Mouse (Mus musculus): ENCODE results near the gene Pate2. TPM values are rescaled to one million over a fixed set of nuclear protein-coding genes. Genes with fewer than 3 reads are reported as not detected.
"Not testable (repeated sequence)": the region's sequence is repeated elsewhere in the genome, so short reads cannot be mapped to it uniquely, and the experiment has no call there.

The Pate2 gene
- total RNA-seq, 2 experiments from 2014 or later = 0.30 to 0.38 TPM

DNA sequence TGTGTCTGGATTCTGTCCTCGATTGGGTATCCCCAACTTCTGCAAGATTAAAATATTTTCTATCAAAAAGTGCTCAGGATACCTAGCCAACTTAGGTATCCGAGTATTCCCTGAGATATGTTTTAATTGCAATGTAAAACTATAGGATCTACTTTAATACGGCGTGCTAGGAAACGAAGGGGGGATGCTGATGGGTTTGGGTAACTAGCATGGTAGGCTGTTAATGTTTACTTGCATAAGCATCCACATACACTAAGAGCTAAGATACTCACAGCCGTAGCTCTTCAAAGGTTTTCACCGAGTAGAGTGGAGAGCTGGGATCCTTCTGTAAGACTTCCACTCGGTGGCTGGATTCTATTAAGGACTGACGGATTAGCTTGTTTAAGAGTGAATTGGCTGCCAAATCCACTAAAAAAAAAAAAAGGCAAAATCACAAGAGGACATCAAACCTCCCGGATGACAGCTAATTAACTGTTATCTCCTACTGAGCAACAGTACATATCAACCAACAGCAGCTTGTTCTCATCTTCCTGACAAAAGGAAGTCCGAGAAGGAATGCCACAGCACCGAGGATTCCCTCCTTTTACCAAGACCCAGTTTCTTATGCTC is 13.5 kb upstream of the Pate2 start:
- no peak for DNase-seq (ENCODE audit: low spot score in 2 of 2)

DNA sequence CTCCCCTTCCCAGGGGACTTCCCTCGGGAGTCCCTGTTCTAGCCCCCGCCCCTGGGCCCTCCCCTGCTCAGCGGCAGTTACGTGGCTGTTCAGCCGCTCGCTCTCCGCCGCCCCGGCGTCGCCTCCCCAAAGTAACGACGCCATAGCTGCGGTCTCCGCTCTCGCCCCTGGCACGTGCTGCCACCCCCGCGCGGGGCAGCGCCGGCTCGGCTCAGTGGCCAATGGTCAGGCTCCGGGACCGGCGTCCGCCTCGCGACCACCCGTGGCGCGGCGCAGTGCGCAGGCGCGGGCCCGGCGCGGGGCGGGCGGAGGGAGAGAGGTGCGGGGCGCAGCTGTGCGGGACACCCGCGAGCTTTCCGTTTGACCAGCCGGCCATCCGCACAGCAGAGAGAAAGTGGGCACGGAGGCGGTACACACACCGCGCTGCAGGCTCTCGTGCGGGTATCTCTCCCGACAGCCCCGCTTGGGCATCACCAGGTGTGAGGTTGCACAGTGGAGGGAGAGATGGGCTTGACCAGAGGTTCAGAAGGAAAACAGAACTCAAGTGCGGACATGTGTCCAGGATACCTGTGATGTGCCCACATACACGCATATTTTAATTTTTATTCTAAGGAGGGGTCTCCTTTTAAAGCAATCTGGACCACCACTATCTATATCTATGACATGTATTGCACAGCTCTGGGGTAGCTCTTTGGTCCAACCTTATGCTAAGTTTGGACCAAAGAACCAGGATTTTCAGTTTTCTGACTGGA is 11.7 kb upstream of the Pate2 start, which contains the start of the genes Ddx25 and Pus3:
TSS of gene Ddx25 (minus strand) at position 272 of the 752 bp plus-strand sequence.
TSS of gene Pus3 (plus strand) at position 339 of the 752 bp plus-strand sequence.
- DNase-seq (ENCODE audit: low spot score in 2 of 2) = peak; percentile 20 to 38

DNA sequence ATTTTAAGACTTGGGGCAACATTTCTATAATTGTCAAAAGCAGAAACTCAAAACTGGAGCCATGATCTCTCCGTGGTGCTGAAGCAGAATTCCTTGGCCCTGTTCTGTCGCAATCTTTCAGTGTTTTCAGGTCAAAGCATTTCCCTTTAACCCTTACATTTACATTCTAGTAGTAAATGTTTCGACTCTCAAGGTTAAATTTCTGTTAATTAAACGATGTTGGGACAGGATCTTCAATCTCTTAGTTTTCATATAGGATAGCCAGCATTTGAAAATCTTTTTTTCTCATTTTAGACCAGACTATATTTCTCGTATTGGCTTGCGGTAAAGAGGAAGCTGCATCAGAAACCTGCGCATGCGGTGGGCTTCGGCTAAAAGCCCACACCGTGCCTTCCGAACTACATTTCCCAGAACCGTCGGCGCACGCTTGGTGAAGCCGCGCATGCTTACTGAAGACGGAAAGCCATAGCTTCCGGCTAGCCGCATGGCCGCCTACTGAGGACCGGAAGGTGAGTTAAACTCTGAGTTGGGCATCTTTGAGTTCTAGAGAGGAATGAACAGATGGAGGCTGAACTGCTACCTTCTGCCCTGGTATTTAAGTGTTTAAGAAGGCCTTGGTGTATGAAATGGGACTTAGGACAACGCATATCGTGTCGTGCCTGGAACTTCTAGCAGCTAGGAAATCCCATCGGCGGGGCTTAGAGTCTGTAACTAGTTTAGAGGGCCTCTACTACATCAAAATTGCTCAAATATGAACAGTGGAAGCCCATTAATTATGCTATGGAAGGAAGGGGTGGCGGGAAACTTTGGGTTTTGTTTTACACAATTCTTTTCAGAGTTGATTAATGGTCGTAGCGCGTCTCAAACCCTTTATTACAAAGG is 10.8 kb upstream of the Pate2 start:
- DNase-seq (ENCODE audit: low spot score in 2 of 2) = peak; percentile 60 to 65

DNA sequence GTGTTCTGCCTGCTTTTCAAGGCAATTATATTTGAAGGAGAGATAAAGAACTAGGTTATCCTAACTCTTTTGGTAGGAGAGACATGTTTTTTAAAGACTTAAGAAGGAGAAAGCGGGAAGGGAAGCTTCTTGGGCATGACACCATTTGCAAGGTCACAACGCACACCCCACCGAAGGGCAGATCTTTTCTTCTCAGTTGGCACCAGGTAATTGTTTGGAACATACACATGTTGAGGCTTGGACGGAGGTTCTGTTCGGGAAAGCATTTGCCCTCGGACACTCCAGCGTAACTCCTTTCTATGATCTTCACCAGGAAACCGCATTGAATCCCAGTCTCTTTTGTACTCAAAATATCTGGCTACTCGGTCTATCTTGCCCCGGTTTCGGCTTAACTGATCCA is 9.0 kb upstream of the Pate2 start:
- DNase-seq (ENCODE audit: low spot score in 2 of 2) = no peak

DNA sequence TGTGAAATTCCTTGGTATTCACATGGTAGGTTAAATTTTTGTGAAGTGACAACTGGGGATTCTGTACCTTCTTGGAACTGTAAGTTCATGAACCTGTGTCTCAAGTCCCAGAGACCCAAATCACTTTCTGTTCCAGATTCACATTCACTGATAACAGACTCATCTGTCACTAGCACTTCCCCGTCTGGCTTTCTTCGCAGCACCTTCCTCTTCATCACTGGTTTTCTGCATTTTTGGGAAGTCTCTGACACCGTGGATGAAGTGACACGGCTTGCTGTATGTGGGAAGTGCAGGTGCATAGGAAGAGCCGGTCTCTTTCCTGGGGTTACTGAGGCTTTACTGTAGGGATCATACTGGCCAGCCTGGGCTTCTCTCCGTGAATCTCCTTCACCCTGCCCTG is 8.5 kb upstream of the Pate2 start:
- no peak for DNase-seq (ENCODE audit: low spot score in 2 of 2)

DNA sequence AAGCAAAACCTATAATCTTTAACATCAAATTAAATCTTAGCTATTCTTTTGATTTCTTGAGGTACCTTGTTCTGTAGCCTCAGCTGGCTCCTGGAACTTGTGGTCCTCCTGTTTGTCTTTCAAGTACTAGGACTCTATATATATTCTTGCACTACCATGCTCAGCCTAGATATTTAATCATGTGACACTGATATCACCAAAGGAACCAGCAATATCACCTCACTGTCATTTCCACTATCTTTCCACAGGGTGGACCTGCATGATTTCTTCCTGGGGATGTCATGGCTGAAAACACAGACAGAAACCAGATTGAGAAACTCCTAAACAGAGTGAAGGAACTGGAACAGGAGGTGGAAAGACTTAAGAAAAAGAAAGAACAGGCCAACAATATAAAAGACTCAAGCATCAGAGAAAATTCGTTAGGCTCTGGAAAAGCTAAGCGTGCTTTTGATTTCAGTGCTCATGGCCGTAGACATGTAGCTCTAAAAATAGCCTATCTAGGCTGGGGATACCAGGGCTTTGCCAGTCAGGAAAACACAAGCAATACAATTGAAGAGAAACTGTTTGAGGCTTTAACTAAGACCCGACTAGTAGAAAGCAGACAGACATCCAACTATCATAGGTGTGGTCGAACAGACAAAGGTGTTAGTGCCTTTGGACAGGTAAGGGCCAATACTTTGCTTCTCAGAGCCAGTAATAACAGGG is 5.4 kb upstream of the Pate2 start:
- no peak for DNase-seq (ENCODE audit: low spot score in 2 of 2)

DNA sequence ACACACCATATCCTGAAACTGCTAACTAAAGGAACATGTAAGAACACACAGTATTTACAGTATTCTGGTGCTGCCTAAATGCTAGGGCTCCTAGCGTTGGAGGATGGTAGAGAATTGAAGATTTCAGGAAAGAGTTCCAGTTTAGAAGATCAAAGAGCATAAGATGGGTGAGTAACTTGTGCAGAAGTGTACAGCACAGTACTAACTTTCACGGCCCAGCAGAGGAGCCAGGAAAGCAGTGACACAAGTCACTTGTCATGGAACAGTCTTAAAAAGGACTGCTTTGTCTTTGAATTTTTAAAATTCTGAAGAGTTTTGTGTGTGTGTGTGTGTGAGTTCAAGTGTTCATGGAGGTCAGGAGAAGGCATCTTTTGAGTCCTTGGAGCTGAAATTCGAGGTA is 2.1 kb upstream of the Pate2 start:
- DNase-seq (ENCODE audit: low spot score in 2 of 2) = no peak

DNA sequence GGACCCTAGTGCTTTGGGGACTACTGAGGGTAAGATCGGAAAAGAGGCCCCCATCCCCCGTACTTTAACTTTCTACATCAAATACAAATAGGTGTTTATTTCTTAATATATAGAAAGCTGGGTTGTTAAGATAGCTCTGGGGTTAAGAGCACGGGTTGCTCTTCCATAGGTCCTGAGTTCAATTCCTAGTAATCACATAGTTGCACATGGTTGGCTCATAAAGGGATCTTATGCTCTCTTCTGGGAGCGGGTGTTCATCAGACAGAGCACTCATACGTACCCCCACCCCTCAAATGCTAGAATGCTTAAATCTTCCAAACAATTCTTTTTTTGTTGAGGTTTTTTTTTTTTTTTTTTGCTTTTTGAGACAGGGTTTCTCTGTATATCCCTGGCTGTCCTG is 579 bp downstream of the Pate2 start:
- DNase-seq (ENCODE audit: low spot score in 2 of 2) = no peak

DNA sequence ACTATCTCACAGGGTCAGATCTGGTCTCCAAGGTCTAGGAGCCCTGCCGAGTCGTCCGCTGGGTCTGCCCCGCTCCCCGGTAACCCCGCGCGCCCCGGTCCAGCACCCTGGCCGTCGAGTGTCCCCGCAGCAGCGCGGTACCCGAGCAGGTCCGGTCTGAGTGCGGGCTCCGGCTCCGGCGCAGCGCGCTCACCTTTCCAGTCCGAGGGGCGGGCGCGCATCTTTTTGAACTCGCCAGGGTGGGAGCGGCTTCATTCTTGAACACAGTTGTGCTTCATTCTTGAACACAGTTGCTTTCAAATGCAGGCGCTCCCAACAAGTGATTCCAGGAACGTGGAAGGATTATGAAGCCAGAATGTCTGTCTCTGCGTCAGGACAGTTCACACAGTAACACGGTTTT is 4.3 kb downstream of the Pate2 start:
- no peak for DNase-seq (ENCODE audit: low spot score in 2 of 2)

DNA sequence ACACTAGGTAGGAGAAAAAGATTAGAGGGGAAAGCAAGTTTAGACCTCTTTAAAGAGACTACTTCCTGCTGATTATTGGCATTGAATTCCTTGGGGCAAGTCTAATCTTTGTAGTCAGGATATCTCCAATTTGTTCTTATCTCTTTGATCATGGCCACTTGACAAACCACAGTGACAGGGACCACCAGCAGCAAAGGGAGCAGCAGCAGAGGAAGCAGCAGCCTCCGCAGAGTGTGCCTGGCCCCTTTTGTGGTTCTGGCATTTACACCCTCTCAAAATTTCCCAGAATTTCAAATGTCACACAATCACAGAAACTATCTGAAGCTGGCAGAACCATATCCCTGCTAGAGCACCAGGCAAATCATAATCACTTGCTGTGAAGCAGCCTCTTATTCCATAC is 17.6 kb downstream of the Pate2 start:
- DNase-seq (ENCODE audit: low spot score in 2 of 2) = no peak

DNA sequence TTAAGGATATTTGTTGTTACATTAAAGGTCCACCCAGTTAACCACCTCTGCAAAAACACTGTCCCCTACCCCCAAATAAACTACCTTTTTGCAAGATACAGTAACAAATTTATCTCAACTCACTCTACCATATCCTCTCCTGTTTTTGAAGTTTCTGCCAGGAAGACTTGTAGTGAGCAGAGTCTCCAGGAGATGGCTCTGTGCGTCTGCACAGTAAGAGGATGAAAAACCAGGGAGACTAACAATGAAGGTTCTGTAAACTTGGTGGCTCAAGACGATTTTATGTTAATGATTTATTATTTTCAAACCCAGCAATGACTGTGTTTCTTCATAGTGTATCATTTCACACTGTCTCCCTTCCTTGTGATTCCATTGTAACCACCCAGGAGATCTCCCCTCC is 22.8 kb downstream of the Pate2 start:
- no peak for DNase-seq (ENCODE audit: low spot score in 2 of 2)

DNA sequence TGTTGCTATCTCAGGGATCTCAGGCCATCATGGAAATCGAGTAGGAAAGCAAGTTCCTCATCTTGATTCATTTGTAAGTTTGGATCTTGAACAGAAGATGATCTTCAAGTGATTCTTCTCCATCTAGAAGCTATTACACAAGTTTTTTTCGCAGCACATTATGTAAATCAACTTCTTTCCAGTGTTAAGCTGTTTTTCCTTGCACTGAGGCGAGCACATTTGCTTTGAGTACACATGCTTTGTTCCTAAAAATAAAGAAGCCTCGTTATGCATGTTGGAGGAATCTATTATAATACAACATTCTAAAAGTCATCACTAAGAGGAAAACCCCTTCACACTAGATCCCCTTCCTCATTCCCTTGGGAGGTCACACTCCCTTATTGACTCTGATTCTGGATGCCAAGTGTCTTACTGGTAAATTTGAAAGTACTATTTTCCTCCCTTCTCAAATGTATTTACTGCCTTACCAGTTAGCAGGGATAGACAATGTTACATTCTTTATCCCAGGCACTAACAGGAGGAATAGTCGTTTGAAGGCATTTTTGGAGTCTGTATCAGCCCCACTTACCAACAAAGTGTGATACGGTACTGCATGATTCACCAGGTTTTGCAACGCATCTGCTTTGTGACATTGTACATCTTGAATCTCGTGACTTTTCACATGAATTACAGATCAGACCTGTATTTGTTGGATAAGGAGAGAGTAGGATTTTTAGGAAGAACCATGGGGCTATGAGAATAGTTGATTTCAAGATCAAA is 37.7 kb downstream of the Pate2 start:
- DNase-seq (ENCODE audit: low spot score in 2 of 2) = no peak

DNA sequence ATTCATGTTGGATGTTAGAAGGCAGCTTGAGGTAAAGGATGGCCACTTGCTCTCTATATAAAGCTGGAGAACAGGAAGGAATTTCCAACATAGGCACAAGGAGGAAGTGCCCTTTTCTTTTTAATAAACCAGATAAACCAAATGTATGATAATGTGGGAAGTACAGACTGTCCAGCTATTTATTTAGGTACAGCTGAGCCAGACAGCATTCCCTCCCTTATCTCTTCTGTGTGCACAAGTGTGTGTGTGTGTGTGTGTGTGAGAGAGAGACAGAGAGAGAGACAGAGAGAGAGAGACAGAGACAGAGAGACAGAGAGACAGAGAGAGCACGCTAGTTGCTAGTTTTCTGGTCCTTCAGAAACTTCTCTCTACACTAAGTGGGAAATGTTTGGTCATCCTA is 41.8 kb downstream of the Pate2 start, which contains the start of gene Pate4:
TSS of gene Pate4 (minus strand) at position 101 of the 400 bp plus-strand sequence.
- DNase-seq (ENCODE audit: low spot score in 2 of 2) = no peak

DNA sequence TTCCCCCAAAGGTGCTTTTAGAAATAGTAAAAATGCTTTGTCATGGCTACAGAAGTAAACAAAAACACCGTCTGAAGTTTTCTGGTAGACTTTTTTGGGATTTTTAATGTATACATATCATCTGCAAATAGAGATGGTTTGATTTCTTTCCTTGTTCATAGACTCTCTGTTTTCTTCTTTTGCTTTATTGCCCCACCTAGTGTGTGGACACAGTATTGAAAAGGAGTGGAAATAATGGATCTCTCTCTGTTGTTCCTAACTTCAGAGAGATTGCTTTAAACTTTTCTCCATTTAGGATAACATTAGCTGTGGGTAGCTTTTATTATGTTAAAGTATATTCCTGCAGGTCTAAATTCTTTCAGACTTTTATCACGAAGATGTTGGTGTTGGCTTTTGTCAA is 43.9 kb downstream of the Pate2 start:
- DNase-seq (ENCODE audit: low spot score in 2 of 2) = no peak

DNA sequence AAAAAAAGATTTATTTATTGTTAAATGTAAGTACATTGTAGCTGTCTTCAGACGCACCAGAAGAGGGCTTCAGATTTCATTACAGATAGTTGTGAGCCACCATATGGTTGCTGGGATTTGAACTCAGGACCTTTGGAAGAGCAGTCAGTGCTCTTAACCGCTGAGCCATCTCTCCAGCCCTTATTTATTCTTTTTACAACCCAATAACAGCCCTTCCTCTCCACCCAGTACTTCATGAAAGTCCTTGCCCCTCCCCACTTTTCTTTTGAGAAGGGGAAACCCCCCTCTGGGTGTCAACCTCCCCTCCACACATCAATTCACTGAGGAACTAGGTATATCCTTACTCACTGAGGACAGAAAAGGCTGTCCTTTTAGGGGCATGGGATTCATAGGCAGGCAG is 46.7 kb downstream of the Pate2 start:
- DNase-seq (ENCODE audit: low spot score in 2 of 2) = not testable (repeated sequence)

DNA sequence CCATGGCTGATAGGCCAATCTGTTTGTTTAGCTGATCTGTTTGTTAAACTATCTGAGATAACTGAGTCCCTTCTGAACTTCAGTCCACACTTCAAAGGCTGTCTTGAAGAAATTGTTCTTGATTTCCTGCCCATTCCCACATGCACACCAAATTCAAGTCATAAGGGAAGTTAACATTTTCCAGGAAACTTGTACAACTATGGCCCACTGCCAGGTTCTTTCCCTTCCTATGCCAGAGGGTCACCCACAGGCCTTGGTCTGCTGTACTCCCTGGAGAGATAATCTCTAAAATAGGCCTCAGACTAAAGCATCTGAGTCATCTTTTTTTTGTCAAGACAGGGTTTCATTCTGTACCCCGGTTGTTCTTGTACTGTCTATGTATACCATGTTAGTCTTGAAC is 62.9 kb downstream of the Pate2 start:
- no peak for DNase-seq (ENCODE audit: low spot score in 2 of 2)

DNA sequence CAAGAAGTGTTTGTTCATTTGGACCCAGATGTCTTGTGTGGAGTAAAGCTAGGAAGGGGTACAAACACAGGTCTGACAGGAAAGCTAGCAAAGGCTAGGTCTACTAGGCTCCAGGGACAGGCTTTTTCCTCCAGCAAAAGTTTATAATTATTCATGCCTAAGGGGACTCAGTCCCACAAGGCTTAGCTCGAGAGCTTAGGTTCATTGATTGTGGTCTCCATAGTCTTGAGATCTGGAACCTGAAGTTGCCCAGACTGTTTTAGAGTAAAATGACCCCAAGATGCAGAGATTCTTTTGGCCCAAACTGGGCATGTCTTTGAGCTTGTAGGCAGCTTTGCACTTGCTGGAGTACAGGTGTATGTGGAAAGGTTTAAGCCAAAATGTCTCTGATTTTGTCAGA is 78.0 kb downstream of the Pate2 start, which contains the start of gene Pate3:
TSS of gene Pate3 (minus strand) at position 101 of the 400 bp plus-strand sequence.
- DNase-seq (ENCODE audit: low spot score in 2 of 2) = no peak

DNA sequence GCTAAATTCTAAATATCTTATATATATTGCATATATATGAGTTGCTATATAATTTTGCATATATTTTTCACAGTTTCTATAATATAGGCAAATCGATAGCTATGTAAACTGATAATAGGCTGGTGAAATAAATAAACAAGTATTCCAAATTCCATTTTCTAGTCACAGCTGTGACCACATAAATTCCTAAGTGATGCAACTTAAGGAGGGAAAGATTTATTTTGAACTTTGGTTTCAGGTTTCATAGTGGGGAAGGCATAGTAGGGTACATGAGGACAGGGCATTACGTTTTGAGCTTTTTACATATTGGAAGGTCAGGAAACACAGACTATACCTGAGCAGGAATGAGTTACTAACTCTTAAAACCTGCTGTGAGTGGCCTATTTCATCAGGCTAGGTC is 103.5 kb downstream of the Pate2 start:
- DNase-seq (ENCODE audit: low spot score in 2 of 2) = no peak

DNA sequence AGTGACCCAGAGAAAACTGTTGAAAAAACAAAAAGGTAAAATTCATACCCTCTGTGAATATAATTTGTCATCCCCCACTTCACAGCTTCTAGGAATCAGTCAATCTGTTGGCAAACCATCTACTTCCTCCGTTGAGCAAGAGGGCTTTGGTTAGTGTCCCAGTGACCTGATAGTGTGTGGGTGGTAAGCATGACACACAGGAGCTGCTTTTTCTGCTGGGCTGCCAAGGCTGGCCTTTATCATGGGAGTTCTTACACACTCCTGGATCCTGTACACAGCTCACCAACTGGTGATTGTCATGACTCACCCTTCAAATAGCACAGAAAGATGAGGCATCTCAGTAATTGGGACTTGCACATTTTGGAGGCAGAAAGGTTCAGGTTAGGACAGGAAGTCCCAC is 116.9 kb downstream of the Pate2 start, which contains the start of gene Pate1:
TSS of gene Pate1 (minus strand) at position 378 of the 400 bp plus-strand sequence.
- DNase-seq (ENCODE audit: low spot score in 2 of 2) = no peak

DNA sequence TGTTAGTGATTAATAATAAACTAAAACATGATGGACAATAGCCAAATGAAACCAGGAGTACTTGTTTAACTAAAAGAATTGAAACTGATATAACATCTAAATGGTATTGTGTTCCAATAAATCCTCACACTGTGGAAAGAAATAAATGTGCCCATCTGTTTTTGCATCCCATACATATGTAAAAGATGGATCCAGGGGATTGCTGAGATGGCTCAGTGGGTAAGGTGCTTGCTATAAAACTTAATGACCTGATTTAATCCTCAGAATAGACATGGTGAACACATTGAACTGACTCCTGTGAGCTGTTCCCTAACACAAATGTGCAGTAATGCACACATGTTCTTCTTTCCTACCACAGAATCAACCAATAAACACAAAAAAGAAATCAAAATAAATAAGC is 121.8 kb downstream of the Pate2 start:
- DNase-seq (ENCODE audit: low spot score in 2 of 2) = no peak

Data from adrenal gland, adult 18-20 months (tissue).